Mouse (Mus musculus): Measurements from ENCODE around the gene Mtf1. TPM values are rescaled to one million over a fixed set of nuclear protein-coding genes. Genes with fewer than 3 reads are reported as not detected.

Gene Mtf1
- polyA plus RNA-seq, 2 experiments = 10.1 to 10.3 TPM

- Histone ChIP-seq H3K36me3 (ENCODE audit: control insufficient read depth, insufficient read depth, low read length) (peaks cover 35% of the 10 kb centered on the region), H3K9me3 (ENCODE audit: control insufficient read depth, low read length) (no peaks in the 10 kb centered on the region), H3K4me3 (replicated peaks; ENCODE audit: low read length) (no peak overlapping the region), H3K27me3 (ENCODE audit: control insufficient read depth, insufficient read depth, low read length) (no peaks in the 10 kb centered on the region), H3K4me2 (replicated peaks; ENCODE audit: low read depth, low read length, severe bottlenecking) (no peak overlapping the region), H3K27ac (replicated peaks; ENCODE audit: low read depth, low read length) (no peak overlapping the region), H3K4me1 (ENCODE audit: control insufficient read depth, insufficient read depth, low read length) (no peaks in the 10 kb centered on the region), H3K9ac (ENCODE audit: low read depth, low read length, severe bottlenecking) (no peak overlapping the region)
- no peak for DNase-seq (ENCODE audit: low spot score)
- no peak for TF ChIP-seq POLR2A (IDR thresholded peaks at IDR 0.05; ENCODE audit: borderline replicate concordance, extremely low read depth, insufficient read depth, insufficient read length)
- WGBS = 81% methylated on average over 9 of the region's 9 CpGs
- no peak for ATAC-seq (ENCODE audit: low FRiP score, low read depth)
Measured at GRCm38 (mm10) chr4:124811347-124811975, 9.6 kb downstream of the Mtf1 start.

GRCm38 (mm10) chr4:124815901-124816300, 14.0 kb downstream of the Mtf1 start:
- Histone ChIP-seq H3K9me3 (ENCODE audit: control insufficient read depth, low read length) (no peaks in the 10 kb centered on the region), H3K4me2 (replicated peaks; ENCODE audit: low read depth, low read length, severe bottlenecking) (no peak overlapping the region), H3K4me3 (replicated peaks; ENCODE audit: low read length) (no peak overlapping the region), H3K4me1 (ENCODE audit: control insufficient read depth, insufficient read depth, low read length) (no peaks in the 10 kb centered on the region), H3K27ac (replicated peaks; ENCODE audit: low read depth, low read length) (no peak overlapping the region), H3K9ac (ENCODE audit: low read depth, low read length, severe bottlenecking) (no peak overlapping the region), H3K27me3 (ENCODE audit: control insufficient read depth, insufficient read depth, low read length) (no peaks in the 10 kb centered on the region), H3K36me3 (ENCODE audit: control insufficient read depth, insufficient read depth, low read length) (peaks cover 38% of the 10 kb centered on the region)
- ATAC-seq (ENCODE audit: low FRiP score, low read depth) (no peak), DNase-seq (ENCODE audit: low spot score) (no peak)
- TF ChIP-seq POLR2A (IDR thresholded peaks at IDR 0.05; ENCODE audit: borderline replicate concordance, extremely low read depth, insufficient read depth, insufficient read length) = no peak
- WGBS = 94% methylated on average over 11 of the region's 11 CpGs

- no peaks in the 10 kb centered on the region for H3K27me3 ChIP-seq (ENCODE audit: control insufficient read depth, insufficient read depth, low read length)
- ATAC-seq (ENCODE audit: low FRiP score, low read depth) (no peak), DNase-seq (ENCODE audit: low spot score) (peak; percentile 9)
- H3K4me1 ChIP-seq (ENCODE audit: control insufficient read depth, insufficient read depth, low read length) = no peaks in the 10 kb centered on the region
- no peak overlapping the region for H3K27ac ChIP-seq (replicated peaks; ENCODE audit: low read depth, low read length)
- WGBS = 25% methylated on average over 6 of the region's 6 CpGs
- H3K9ac ChIP-seq (ENCODE audit: low read depth, low read length, severe bottlenecking) = no peak overlapping the region
- no peak overlapping the region for H3K4me2 ChIP-seq (replicated peaks; ENCODE audit: low read depth, low read length, severe bottlenecking)
- peaks cover 42% of the 10 kb centered on the region for H3K36me3 ChIP-seq (ENCODE audit: control insufficient read depth, insufficient read depth, low read length)
- no peak overlapping the region for H3K4me3 ChIP-seq (replicated peaks; ENCODE audit: low read length)
- H3K9me3 ChIP-seq (ENCODE audit: control insufficient read depth, low read length) = no peaks in the 10 kb centered on the region
- TF ChIP-seq POLR2A (IDR thresholded peaks at IDR 0.05; ENCODE audit: borderline replicate concordance, extremely low read depth, insufficient read depth, insufficient read length) = no peak
Measured at GRCm38 (mm10) chr4:124817803-124818202, 15.9 kb downstream of the Mtf1 start.

- Histone ChIP-seq H3K36me3 (ENCODE audit: control insufficient read depth, insufficient read depth, low read length) (peaks cover 47% of the 10 kb centered on the region), H3K9me3 (ENCODE audit: control insufficient read depth, low read length) (no peaks in the 10 kb centered on the region), H3K4me1 (ENCODE audit: control insufficient read depth, insufficient read depth, low read length) (no peaks in the 10 kb centered on the region), H3K4me2 (replicated peaks; ENCODE audit: low read depth, low read length, severe bottlenecking) (no peak overlapping the region), H3K9ac (ENCODE audit: low read depth, low read length, severe bottlenecking) (no peak overlapping the region), H3K27me3 (ENCODE audit: control insufficient read depth, insufficient read depth, low read length) (no peaks in the 10 kb centered on the region), H3K27ac (replicated peaks; ENCODE audit: low read depth, low read length) (no peak overlapping the region), H3K4me3 (replicated peaks; ENCODE audit: low read length) (no peak overlapping the region)
- no peak for TF ChIP-seq POLR2A (IDR thresholded peaks at IDR 0.05; ENCODE audit: borderline replicate concordance, extremely low read depth, insufficient read depth, insufficient read length)
- no peak for ATAC-seq (ENCODE audit: low FRiP score, low read depth)
- WGBS = 93% methylated on average over 4 of the region's 4 CpGs
- no peak for DNase-seq (ENCODE audit: low spot score)
Measured at GRCm38 (mm10) chr4:124818832-124819231, 16.9 kb downstream of the Mtf1 start.

- WGBS = 97% methylated on average over 6 of the region's 6 CpGs
- H3K36me3 ChIP-seq (ENCODE audit: control insufficient read depth, insufficient read depth, low read length) = peaks cover 76% of the 10 kb centered on the region
- no peak overlapping the region for H3K4me2 ChIP-seq (replicated peaks; ENCODE audit: low read depth, low read length, severe bottlenecking)
- DNase-seq (ENCODE audit: low spot score) = no peak
- no peak overlapping the region for H3K4me3 ChIP-seq (replicated peaks; ENCODE audit: low read length)
- no peak overlapping the region for H3K9ac ChIP-seq (ENCODE audit: low read depth, low read length, severe bottlenecking)
- H3K27me3 ChIP-seq (ENCODE audit: control insufficient read depth, insufficient read depth, low read length) = no peaks in the 10 kb centered on the region
- ATAC-seq (ENCODE audit: low FRiP score, low read depth) = no peak
- no peak overlapping the region for H3K27ac ChIP-seq (replicated peaks; ENCODE audit: low read depth, low read length)
- no peak for TF ChIP-seq POLR2A (IDR thresholded peaks at IDR 0.05; ENCODE audit: borderline replicate concordance, extremely low read depth, insufficient read depth, insufficient read length)
- no peaks in the 10 kb centered on the region for H3K9me3 ChIP-seq (ENCODE audit: control insufficient read depth, low read length)
- H3K4me1 ChIP-seq (ENCODE audit: control insufficient read depth, insufficient read depth, low read length) = no peaks in the 10 kb centered on the region
Measured at GRCm38 (mm10) chr4:124824967-124825366, 23.1 kb downstream of the Mtf1 start.
